Mouse (Mus musculus) kidney, postnatal 25 days (tissue): Measurements from ENCODE around the gene Ldb3.
A peak's percentile ranks its signal among the peaks of the same experiment; 100 is the strongest.

Source experiments
- DNase-seq, 2 experiments: peaks; one replicate each; pipeline ENCODE4 v3.0.0; 2021; ENCODE audit warnings: mixed read lengths in 2 of 2

Gene Ldb3

DNA sequence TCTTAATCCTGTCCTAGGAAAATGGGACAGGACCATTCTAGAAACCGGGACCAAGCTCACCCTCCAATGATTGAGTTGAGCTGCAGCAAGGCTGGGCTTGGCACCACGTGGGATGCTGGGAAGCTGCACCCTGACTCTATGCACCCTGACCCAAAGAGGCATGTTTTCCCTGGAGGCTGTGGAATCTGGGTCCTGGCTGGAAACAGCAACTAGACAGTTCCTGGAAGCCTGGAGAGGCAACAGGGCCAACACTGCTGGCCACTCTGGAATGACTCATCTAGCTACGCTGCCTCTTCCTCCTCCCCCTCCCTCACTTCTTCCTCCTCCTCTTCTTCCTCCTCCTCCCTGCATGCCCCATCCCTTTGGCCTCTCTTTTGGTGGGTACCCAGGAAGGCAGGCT, 34.4 kb downstream of the Ldb3 start:
- DNase-seq, result peak; percentile 47 to 62

- DNase-seq, result no peak
These were observed 35.0 kb downstream of the Ldb3 start for GRCm38 (mm10) chr14:34553470-34553869.

DNA sequence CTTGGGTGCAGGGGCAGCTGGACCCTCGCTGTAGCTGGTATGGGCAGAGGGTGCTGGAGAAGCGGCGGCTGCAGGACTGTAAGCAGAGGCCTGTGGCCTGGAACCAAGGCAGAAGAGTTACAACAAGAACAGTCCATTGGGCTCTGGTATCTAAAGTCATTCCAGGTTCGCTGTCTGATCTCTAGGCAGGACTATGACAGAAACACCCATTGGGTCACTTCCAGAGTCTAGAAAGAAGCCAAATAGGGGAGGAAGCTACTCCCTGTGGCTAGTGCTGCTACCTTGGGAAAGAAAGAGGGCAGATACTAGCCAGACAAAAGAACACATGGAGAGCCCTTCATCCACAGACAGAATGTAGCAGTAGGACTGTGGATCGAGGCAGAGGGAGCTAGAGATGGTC, 36.3 kb downstream of the Ldb3 start:
- DNase-seq, result no peak

- DNase-seq, result peak; percentile 80 to 90
These were observed 39.3 kb downstream of the Ldb3 start for GRCm38 (mm10) chr14:34549004-34549671.

GRCm38 (mm10) chr14:34548391-34549001, 40.0 kb downstream of the Ldb3 start:
- DNase-seq, result peak; percentile 36 to 64

DNA sequence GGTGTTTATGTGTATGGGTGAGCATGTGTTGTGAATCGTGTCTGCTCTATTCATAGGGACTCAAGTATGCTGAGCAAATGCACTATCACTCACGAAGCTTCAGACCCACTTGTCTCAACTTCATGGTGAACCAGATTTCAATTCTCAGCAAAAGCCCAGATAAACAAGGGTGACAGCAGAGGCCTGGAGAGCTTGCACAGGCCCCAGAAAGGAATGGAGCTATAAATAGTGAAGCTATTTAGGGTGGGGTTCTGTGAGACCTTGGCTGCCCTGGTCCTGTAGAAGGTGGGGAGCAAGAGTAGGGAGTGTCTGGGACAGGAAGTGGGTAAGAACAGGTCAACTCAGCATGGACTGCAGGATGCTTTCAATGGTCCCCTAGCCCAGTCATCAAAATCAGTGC, 43.9 kb downstream of the Ldb3 start:
- DNase-seq, result no peak

- no peak for DNase-seq
These were observed 44.5 kb downstream of the Ldb3 start for GRCm38 (mm10) chr14:34544001-34544400.

- no peak for DNase-seq
These were observed 44.9 kb downstream of the Ldb3 start for GRCm38 (mm10) chr14:34543596-34543995.

DNA sequence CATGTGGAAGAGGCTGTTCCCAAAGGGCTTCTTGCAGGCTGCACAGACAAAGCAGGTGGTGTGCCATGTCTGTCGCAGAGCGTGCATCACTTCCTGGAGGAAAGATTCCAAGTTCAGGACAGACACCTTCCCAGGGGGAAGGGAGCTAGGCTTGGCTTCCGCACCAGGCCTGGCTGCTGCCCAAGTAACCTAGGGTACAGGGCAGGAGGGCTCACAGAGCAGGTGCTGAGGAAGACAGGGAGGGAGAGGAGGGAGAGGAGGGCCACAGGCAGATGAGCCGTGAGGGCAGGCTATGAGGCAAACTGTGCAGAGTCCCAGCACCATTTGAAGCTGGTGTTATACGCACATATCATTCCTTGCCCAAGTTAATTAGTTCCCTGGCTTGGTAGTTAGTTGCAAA, 46.6 kb downstream of the Ldb3 start:
- DNase-seq, result peak; percentile 36 to 68

- DNase-seq, result peak; percentile 57 to 60
These were observed 47.8 kb downstream of the Ldb3 start for GRCm38 (mm10) chr14:34540685-34541162.

DNA sequence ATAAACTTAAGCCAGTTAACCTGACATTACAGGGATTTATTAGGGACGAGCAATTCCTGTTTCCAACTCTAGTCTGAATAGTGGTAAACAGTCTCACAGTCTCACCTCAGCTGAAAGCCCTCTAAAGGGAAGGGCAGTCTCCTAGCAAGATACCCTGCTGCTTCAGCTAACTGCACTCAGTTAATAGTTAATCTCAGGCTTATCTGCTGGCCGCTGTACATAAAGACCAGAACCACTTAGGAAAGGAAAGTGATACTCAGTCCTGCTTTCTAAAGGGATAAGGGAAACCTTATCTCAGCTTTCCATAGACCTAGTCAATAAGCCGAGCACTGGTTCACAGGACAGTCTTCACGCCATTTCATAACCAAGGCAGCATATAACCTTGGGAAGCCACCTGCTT, 52.6 kb downstream of the Ldb3 start:
- no peak for DNase-seq

GRCm38 (mm10) chr14:34533537-34533936, 54.9 kb downstream of the Ldb3 start:
- no peak for DNase-seq

DNA sequence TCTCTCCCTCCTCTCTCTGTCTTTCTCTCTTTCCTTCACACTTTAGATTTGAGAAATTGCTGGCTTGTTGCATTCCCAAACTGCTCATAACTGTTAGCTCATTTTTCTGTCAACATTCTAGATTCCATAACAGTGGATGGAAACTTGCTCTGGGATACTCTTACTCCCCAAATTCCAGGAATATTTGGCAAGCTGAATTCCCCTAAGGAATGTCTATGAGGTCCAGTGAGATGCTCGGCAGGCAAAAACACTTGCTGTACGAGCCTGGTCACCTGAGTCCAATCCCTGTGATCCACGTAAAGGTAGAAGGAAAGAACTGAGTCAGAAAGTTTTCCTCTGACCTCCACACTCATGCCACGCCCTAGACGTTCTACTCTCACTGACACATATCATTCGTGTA, 55.9 kb downstream of the Ldb3 start:
- DNase-seq, result no peak

GRCm38 (mm10) chr14:34528804-34529203, 59.7 kb downstream of the Ldb3 start:
- no peak for DNase-seq

DNA sequence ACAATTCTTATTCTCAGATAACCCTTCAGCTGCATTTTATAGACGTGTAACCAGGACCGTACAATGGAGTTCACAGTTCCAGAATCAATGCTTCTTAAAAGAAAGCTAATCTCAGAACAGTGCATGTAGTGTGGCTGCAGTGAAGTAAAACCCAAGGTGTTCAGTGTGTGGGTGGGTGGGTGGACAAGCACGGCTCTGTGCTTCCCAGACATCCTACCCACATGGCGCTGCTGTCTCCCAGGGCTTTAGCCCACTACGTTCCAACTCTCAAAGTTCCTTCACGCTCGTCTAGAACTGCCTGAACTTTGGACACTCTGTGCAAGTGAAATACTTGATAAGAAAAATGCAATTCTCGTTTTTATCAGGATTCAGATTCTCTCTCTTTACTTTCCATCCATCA, 65.8 kb downstream of the Ldb3 start, which contains the start of gene 9230112D13Rik:
TSS of gene 9230112D13Rik (minus strand) at position 101 of the 400 bp plus-strand sequence.
- no peak for DNase-seq

GRCm38 (mm10) chr14:34517959-34518544, 70.4 kb downstream of the Ldb3 start:
- DNase-seq, result no peak

GRCm38 (mm10) chr14:34516960-34517577, 71.4 kb downstream of the Ldb3 start:
- DNase-seq, result no peak

DNA sequence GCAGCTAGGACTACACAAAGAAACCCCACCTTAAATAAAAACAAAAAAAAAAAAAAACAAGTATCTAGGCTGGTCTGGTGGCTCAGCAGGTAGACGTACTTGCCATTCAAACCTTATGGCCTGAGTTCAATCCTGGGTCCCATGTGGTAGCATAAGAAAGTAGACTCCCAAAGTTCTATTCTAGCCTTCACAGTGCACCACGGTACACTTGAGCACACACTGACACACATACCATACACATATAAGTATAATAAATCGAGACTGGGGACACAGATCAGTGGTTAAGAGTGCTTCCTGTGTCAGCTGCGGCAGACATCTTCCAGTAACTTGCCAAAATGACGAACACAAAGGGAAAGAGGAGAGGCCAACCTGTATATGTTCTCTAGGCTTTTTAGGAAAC, 72.6 kb downstream of the Ldb3 start:
- no peak for DNase-seq

DNA sequence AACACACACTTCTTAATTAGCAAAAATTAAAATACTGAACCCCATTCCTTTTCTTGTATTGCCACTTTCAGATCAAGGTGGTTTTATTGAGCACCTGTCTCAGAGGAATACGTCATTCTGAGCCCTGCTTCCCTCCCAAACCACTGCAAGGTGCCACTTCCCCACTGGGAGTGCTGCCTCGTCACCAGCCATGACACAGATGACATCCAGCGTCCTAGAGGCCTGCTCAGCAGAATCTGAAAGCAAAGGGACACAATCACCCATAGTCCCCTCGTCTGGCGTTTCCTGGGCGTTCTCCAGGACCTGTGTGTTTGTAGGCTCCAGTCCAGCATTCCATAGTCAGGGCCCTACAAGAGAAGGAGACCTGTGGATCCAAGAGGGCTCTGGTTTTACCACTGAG, 74.4 kb downstream of the Ldb3 start:
- DNase-seq, result peak; percentile 34 to 52

DNA sequence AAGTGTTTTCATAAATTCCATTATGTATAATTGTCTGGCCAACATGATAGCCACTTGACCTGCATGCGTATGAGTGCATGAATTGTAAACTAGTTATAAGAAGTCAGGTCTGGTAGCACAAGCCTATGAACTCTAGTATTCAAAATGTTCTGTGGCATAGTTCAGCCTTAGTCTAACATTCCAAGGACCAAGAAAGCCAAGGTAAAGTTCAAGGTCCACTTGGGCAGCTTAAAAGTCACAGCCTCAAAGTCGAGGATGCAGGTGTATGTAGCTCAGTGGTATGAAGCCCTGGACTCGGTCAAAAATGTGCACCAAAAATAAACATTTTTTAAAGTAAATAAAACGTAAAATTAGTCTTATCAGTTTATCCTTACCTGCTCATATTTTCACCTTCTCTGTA, 75.9 kb downstream of the Ldb3 start:
- no peak for DNase-seq

- no peak for DNase-seq
These were observed 76.6 kb downstream of the Ldb3 start for GRCm38 (mm10) chr14:34511901-34512300.

- DNase-seq, result no peak
These were observed 79.5 kb downstream of the Ldb3 start for GRCm38 (mm10) chr14:34508842-34509439.

DNA sequence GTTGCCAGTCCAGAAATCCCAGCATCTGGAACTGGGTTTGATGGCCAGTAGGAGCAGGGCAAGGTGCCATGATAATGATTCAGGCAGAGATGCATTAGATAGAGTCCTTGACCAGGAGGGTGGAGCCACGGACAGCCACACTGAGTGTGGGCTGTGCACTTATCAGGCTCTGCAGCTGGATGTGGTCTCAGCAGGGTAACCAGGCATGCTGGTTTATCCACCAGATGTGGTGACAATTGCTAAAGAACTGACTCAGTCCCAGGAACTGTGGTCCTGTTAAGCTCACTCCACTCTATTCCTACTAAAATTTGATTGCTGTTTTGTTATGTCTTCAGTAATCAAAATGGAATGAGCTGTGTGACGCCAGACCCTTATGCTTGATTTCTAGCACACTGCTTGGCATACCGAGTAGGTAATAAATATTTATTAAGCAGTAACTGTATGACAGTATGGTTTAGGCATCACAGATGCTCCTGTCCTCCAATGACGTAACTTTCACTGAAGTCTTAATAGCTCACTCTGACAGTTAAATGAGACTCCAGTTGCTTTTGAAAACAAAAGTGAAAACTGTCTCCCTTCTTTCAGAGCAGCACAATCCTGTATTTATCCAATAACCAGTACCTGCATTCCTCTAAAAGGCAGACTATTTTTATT, 80.2 kb downstream of the Ldb3 start:
- DNase-seq, result no peak
